Mouse (Mus musculus) kidney, adult 2 months (tissue): ENCODE data around the gene Ndufa1. TPM values are rescaled to one million over a fixed set of nuclear protein-coding genes. Genes with fewer than 3 reads are reported as not detected.
"Not testable (repeated sequence)": the region's sequence is repeated elsewhere in the genome, so short reads cannot be mapped to it uniquely, and the experiment has no call there.

Source experiments
- DNase-seq: peaks from one replicate; pipeline ENCODE4 v3.0.0; 2021
- H3K27ac ChIP-seq: fragments of 200-500 bp; 2 replicates; pipeline ENCODE4 v1.5.1; 2012; ENCODE audit warnings: low read depth, low read length, control low read depth, inconsistent platforms; ENCODE audit not compliant: insufficient read depth
- H3K27me3 ChIP-seq: fragments of 200-500 bp; replicated peaks from 2 replicates; pipeline ENCODE4 v1.6.1; 2012; ENCODE audit warnings: mild to moderate bottlenecking, moderate library complexity, low read length, inconsistent platforms; ENCODE audit not compliant: control insufficient read depth, insufficient read depth
- H3K36me3 ChIP-seq: fragments of 200-500 bp; 2 replicates; pipeline ENCODE4 v1.6.1; 2012; ENCODE audit warnings: mild to moderate bottlenecking, moderate library complexity, low read length, inconsistent platforms; ENCODE audit not compliant: control insufficient read depth, insufficient read depth
- H3K4me1 ChIP-seq: fragments of 200-500 bp; 2 replicates; pipeline ENCODE4 v1.6.1; 2011; ENCODE audit warnings: low read length; ENCODE audit not compliant: control insufficient read depth, insufficient read depth
- H3K4me3 ChIP-seq: fragments of 200-500 bp; 2 replicates; pipeline ENCODE4 v1.5.1; 2011; ENCODE audit warnings: mild to moderate bottlenecking, low read depth, low read length, control low read depth; ENCODE audit not compliant: insufficient read depth
- CTCF ChIP-seq: fragments of 200-500 bp; conservative IDR thresholded peaks from 2 replicates; pipeline ENCODE4 v1.5.1; 2011; ENCODE audit warnings: low read depth, mild to moderate bottlenecking, control low read depth, low read length, moderate library complexity, mixed read lengths; ENCODE audit not compliant: insufficient read depth, insufficient read length
- POLR2A ChIP-seq: fragments of 200-500 bp; IDR thresholded peaks from one replicate; pipeline ENCODE4 v1.6.1; 2011; ENCODE audit warnings: low read depth, low read length, control low read depth
- WGBS: fragments of 180-500 bp; shearing (Covaris S2); methylation state at CpG from one replicate; pipeline ENCODE4 v1.1.7; 2018; 5-methylcytosine and 5-hydroxymethylcytosine counted together
- polyA plus RNA-seq: library from polyadenylated mRNA; depleted of rRNA; stranded (reverse); fragments of >200 nt; gene quantifications from 2 replicates; pipeline ENCODE4 v1.2.3, GENCODE M21; 2012; rRNA removed

Ndufa1 gene
- 677 and 921 TPM in 2 replicates for polyA plus RNA-seq

DNA sequence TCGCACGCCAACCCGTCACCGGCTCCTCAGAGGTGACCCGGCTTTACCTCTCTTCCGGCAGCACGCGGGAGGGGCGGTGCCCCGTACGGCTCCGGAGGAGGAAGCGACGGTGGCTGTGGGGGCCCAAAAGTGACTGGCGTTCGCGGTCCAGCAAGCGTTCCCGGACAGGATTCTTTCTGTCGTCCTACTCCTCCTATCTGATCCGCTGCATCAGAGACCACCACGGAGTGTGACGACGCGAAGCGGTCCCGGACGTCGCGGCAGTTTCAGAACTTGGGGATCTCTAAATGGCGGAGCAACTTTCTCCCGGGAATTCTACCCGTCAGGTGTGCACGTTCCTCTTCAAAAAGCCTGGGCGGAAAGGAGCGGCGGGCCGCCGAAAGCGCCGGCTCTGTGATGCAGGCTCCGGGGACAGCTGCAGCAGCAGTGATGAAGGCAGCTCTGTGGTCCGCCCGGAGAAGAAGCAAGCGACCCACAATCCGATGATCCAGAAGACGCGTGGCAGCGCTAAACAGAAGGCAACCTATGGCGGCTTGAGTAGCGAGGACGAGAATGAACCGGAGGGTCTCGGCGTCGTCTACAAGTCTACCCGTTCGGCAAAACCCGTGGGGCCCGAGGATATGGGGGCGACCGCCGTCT lies at the start of gene Ndufa1, which contains the start of gene Rnf113a1:
Gene Ndufa1 (minus strand): TSS at position 59 of the 639 bp plus-strand sequence.
Gene Rnf113a1 (plus strand): TSS at position 141 of the 639 bp plus-strand sequence.
- Histone ChIP-seq H3K4me1 (no peaks in the 10 kb centered on the region; the same call in 1 of the 2 replicates), H3K27me3 (no peaks in the 10 kb centered on the region), H3K36me3 (no peaks in the 10 kb centered on the region), H3K27ac (0 out of 2 replicates have a peak within 1 kb of the TSS, but pooled peaks have one; percentile 13), H3K4me3 (peak within 1 kb of the TSS; percentile 84)
- no peak for TF ChIP-seq CTCF
- TF ChIP-seq POLR2A: no peak
- peak; percentile 91 for DNase-seq
- WGBS: 1% methylated on average over 63 of the region's 63 CpGs

DNA sequence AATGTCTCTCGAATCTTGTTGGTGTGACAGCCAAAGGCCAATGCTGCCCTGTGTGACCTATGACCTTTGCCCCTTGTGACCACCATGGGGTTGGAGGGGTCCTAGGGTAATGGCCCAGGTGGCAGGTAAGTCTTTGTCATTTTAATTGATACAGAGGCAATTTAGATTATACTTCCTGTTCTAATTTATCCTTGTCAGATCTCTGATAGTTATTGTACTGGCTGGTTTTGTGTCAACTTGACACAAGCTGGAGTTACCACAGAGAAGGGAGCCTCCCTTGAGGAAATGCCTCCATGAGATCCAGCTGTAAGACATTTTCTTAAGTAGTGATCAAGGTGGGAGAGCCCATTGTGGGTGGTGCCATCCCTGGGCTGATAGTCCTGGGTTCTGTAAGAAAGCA lies 31.2 kb upstream of the Ndufa1 start, which contains the start of gene Rhox1:
Gene Rhox1 (minus strand): TSS at position 101 of the 400 bp plus-strand sequence.
- H3K4me3 ChIP-seq, H3K4me1 ChIP-seq, H3K27me3 ChIP-seq, H3K27ac ChIP-seq, H3K36me3 ChIP-seq, DNase-seq: not testable (repeated sequence)
- 73% methylated on average over 1 of the region's 1 CpGs for WGBS

DNA sequence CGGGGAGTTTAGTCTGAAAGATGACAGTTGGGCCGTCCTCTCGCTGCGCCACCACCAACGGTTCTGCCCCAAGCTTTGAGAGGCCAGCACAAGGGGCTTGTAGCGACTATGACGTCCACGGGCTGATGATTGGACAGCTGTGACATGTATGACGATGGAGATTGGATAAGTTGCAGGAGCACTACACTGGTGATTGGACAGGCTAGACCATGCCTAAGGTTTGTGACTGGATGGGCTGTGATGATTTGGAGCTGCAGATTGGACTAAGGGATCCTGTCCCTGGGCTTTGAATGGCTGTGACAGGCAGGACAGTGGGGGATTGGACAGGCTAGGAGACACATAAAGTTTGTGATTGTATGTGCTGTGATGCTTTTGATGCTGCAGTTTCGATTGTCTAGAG lies 20.0 kb upstream of the Ndufa1 start, which contains the start of gene Gm9:
Gene Gm9 (minus strand): TSS at position 101 of the 400 bp plus-strand sequence.
- Histone ChIP-seq H3K27me3 (no peaks in the 10 kb centered on the region), H3K27ac (no peak within 1 kb of the TSS), H3K4me1 (no peaks in the 10 kb centered on the region), H3K4me3 (no peak within 1 kb of the TSS), H3K36me3 (no peaks in the 10 kb centered on the region)
- no peak for DNase-seq
- 89% methylated on average over 10 of the region's 10 CpGs for WGBS
- TF ChIP-seq POLR2A (no peak), CTCF (no peak)

DNA sequence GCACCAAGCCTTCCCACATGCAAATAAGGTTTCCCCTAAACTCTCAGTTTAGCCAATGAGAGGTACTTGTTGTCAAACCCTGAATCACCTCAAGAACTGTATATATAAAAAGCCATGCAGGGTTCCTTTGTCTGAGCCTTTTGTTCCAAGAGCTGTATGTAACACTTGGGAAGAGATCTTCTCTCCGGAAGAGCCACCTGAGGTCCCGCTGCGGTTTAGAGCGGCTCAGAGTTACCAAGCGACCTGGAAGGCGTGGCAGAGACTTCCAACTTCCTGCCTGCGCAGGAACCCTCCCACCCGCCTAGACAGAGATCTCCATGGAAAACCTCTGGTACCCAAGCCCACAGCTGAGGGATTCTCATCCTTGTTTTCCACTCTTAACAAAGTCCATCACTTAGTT lies 7.7 kb upstream of the Ndufa1 start:
- H3K27me3 ChIP-seq: no peaks in the 10 kb centered on the region
- 63% methylated on average over 8 of the region's 8 CpGs for WGBS
- TF ChIP-seq POLR2A (no peak), CTCF (no peak)
- no peak for DNase-seq
- no peaks in the 10 kb centered on the region for H3K4me1 ChIP-seq
- H3K27ac ChIP-seq: no peak overlapping the region
- no peaks in the 10 kb centered on the region for H3K36me3 ChIP-seq
- no peak overlapping the region for H3K4me3 ChIP-seq

DNA sequence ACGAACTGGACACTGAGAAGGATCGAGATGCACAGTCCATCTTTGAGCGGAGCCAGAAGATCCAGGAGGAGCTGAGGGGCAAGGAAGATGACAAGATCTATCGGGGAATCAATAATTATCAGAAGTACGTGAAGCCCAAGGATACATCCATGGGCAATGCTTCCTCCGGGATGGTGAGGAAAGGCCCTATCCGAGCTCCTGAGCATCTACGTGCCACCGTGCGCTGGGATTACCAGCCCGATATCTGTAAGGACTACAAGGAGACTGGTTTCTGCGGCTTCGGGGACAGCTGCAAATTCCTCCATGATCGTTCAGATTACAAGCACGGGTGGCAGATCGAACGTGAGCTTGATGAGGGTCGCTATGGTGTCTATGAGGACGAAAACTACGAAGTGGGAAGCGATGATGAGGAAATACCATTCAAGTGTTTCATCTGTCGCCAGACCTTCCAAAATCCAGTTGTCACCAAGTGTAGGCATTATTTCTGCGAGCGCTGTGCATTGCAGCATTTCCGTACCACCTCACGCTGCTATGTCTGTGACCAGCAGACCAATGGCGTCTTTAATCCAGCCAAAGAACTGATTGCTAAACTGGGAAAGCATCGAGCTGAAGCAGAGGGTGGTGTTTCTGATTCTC lies 899 bp upstream of the Ndufa1 start:
- Histone ChIP-seq H3K27me3 (no peaks in the 10 kb centered on the region), H3K36me3 (no peaks in the 10 kb centered on the region), H3K27ac (no peak overlapping the region), H3K4me1 (no peaks in the 10 kb centered on the region; the same call in 1 of the 2 replicates), H3K4me3 (peak overlapping the region; percentile 84)
- TF ChIP-seq CTCF (no peak), POLR2A (no peak)
- DNase-seq: peak; percentile 1
- 3% methylated on average over 28 of the region's 28 CpGs for WGBS

DNA sequence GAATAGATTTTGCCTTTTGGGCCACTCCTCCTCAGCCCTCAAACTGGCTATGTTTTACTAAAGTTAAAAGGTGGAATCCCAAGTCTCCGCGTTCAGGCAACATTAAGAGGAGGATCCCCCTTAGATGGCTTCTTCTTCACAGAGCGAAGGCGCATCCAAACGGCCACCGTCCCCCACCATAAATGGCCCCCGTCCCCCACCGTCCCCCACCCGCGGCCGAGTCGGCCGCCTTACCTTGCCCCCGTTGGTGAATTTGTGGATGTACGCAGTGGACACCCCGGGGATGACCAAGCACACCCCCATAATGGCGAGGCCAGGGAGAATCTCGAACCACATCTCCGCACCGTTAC lies 233 bp downstream of the Ndufa1 start:
- peak overlapping the region; percentile 84 for H3K4me3 ChIP-seq
- H3K36me3 ChIP-seq: no peaks in the 10 kb centered on the region
- no peak for TF ChIP-seq POLR2A
- no peaks in the 10 kb centered on the region for H3K27me3 ChIP-seq
- peak; percentile 3 for DNase-seq
- H3K27ac ChIP-seq: no peak overlapping the region
- no peaks in the 10 kb centered on the region; the same call in 1 of the 2 replicates for H3K4me1 ChIP-seq
- under 1% methylated on average over 20 of the region's 20 CpGs for WGBS

DNA sequence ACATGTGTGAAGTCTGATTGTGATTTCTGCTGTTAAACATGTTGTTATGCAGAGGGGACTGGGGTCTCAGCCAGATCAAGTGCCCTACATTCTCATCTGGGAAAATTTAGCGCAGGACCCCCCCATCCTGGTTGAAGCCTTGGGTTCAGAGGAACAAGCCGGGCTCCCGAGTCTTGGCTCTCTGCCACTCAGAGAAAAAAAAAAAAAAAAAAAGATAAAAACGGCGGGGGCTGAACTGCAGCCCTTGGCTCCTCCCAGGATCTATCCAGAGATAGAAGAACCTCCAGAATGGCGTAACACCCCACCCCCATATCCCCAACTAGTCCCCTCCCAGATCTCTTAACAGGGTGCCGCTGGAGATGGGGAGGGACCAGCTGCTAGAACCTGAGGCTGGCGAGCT lies 6.6 kb downstream of the Ndufa1 start:
- not testable (repeated sequence) for H3K27me3 ChIP-seq, H3K4me3 ChIP-seq, H3K36me3 ChIP-seq, H3K4me1 ChIP-seq, H3K27ac ChIP-seq, DNase-seq
- WGBS: 41% methylated on average over 8 of the region's 8 CpGs
